Mouse (Mus musculus) lung, adult 2 months (tissue): ENCODE measurements at regions not wholly inside any gene's neighbourhood (a gene's known extent, or its start where the extent isn't known, plus 50 kb on each side); places are given as distances from the start of the nearest gene placed in this dataset.

Experiments used
- CTCF ChIP-seq: fragments of 200-500 bp; IDR thresholded peaks from 2 replicates; pipeline ENCODE4 v1.5.1; 2011; ENCODE audit warnings: mild to moderate bottlenecking, low read length, control low read depth; ENCODE audit not compliant: insufficient read depth
- POLR2A ChIP-seq: fragments of 200-500 bp; IDR thresholded peaks from 2 replicates; pipeline ENCODE4 v1.6.1; 2011; ENCODE audit warnings: low read depth, mild to moderate bottlenecking, control low read depth, low read length, borderline replicate concordance; ENCODE audit errors: extremely low read depth

DNA sequence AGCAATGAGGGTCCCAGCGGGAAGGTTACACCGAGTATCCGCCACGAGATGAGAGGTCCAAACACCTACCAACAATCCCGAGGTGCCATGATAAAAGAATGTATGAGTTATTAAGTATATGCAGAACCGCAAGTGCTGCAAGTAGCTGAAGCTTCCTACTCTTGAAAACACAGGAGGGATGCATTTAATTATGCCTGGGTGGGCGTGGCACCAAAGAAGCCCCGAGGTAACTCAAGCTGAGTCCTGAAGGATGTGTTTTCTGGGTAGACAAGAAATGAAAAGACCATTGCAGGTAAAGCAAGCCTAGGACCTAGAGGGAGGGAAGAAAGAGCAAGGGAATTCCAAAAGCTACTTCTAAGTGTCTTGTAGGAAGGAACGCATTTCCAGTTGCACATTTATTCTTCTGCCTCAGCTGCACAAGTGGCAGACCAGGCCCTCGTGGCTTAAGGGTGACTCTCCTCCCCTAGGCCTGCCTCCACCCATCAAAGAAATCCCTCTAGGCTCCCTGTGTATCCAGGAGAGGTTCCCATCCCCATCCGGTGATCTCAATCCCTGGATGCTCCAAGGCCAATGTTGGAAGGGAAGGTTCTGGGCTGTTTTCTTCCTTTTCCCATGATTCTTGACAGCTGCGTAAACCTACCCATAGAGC, 104.2 kb upstream of the Mgme1 start:
- TF ChIP-seq POLR2A (no peak), CTCF (no peak)
